Mouse (Mus musculus) bone marrow, adult 2 months (tissue): Measurements from ENCODE around the gene Gls. TPM values are rescaled to one million over a fixed set of nuclear protein-coding genes. Genes with fewer than 3 reads are reported as not detected.

Source experiments
- H3K27ac ChIP-seq: fragments of 200-500 bp; 2 replicates; pipeline ENCODE4 v1.5.1; 2012; ENCODE audit warnings: low read depth, mild to moderate bottlenecking, control low read depth, inconsistent platforms, low read length; ENCODE audit not compliant: control insufficient read depth, poor library complexity, insufficient read depth
- H3K4me1 ChIP-seq: fragments of 200-500 bp; 2 replicates; pipeline ENCODE4 v1.6.1; 2011; ENCODE audit warnings: low read length; ENCODE audit not compliant: control insufficient read depth, insufficient read depth
- H3K4me3 ChIP-seq: fragments of 200-500 bp; replicated peaks from 2 replicates; pipeline ENCODE3; 2011; ENCODE audit warnings: mild to moderate bottlenecking, low read depth, low read length, control low read depth; ENCODE audit not compliant: control insufficient read depth
- CTCF ChIP-seq: fragments of 200-500 bp; IDR thresholded peaks from 2 replicates; pipeline ENCODE4 v1.5.1; 2011; ENCODE audit warnings: low read length, control low read depth; ENCODE audit not compliant: control insufficient read depth, insufficient read depth
- POLR2A ChIP-seq: fragments of 200-500 bp; IDR thresholded peaks from 2 replicates; pipeline ENCODE4 v1.6.1; 2011; ENCODE audit warnings: low read depth, mild to moderate bottlenecking, control low read depth, low read length, borderline replicate concordance; ENCODE audit not compliant: control insufficient read depth
- WGBS: fragments of 180-500 bp; shearing (Covaris S2); methylation state at CpG from one replicate; pipeline ENCODE4 v1.1.7; 2018; 5-methylcytosine and 5-hydroxymethylcytosine counted together
- polyA plus RNA-seq: library from polyadenylated mRNA; stranded (reverse); fragments of >200 nt; gene quantifications from 2 replicates; pipeline ENCODE4 v1.2.4, GENCODE M21; 2011; ENCODE audit warnings: low replicate concordance; ENCODE audit not compliant: missing spikeins, insufficient read depth, insufficient read length

The Gls gene
- polyA plus RNA-seq, 1 experiment = 43.1 TPM

- WGBS = 83% methylated on average over 6 of the region's 6 CpGs
- no peak for TF ChIP-seq CTCF
- no peak for TF ChIP-seq POLR2A
- Histone ChIP-seq H3K4me1 (no peaks in the 10 kb centered on the region), H3K4me3 (no peak overlapping the region), H3K27ac (no peak overlapping the region)
Observed at GRCm38 (mm10) chr1:52268006-52268405, 35.0 kb upstream of the Gls start.

GRCm38 (mm10) chr1:52267606-52268005, 34.6 kb upstream of the Gls start:
- H3K27ac ChIP-seq = no peak overlapping the region
- no peaks in the 10 kb centered on the region for H3K4me1 ChIP-seq
- H3K4me3 ChIP-seq = no peak overlapping the region
- 35% methylated on average over 3 of the region's 3 CpGs for WGBS
- TF ChIP-seq CTCF (no peak), POLR2A (no peak)

GRCm38 (mm10) chr1:52265886-52266516, 33.0 kb upstream of the Gls start:
- H3K4me1 ChIP-seq = no peaks in the 10 kb centered on the region
- no peak for TF ChIP-seq CTCF
- no peak for TF ChIP-seq POLR2A
- 78% methylated on average over 3 of the region's 3 CpGs for WGBS
- no peak overlapping the region for H3K27ac ChIP-seq
- no peak overlapping the region for H3K4me3 ChIP-seq

GRCm38 (mm10) chr1:52264290-52264689, 31.3 kb upstream of the Gls start:
- TF ChIP-seq POLR2A (no peak), CTCF (no peak)
- Histone ChIP-seq H3K27ac (no peak overlapping the region), H3K4me3 (no peak overlapping the region), H3K4me1 (no peaks in the 10 kb centered on the region)
- WGBS = 65% methylated on average over 3 of the region's 3 CpGs

DNA sequence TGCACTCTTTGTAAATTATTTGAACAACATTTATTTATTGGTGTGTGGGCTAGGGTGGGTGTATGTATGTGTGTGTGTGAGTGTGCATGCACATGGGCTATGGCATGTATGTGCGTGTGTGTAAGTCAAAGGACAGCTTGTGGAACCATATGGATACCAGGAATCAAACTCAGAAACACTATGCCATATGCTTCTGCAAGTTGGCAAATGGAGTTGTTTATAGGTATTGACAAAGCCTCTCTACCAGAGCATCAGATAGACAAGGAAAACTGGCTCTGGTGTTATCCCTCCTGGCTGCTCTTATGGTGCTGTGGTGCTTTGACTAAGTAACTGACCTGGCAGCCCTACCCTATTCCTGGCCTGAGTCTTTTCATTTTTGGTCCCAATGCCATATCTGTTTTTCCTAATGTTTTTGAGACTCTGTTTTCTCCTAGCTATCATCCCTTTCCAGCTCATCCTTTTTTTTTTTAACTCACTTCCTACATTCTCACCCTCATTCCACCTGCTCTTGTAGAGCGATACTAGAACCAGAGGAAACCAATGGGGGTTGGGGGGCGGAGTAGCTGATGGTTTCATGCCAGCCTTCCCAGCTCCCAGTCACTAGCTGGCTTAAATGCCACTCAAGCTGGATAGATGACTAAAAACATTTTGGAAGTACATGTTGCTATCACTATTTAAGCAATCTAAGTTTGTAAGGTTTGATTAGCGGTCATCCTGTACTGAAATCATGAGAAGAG, 27.5 kb upstream of the Gls start:
- 90% methylated on average over 4 of the region's 4 CpGs for WGBS
- H3K4me3 ChIP-seq = no peak overlapping the region
- H3K4me1 ChIP-seq = no peaks in the 10 kb centered on the region
- H3K27ac ChIP-seq = no peak overlapping the region
- TF ChIP-seq POLR2A = no peak
- no peak for TF ChIP-seq CTCF

GRCm38 (mm10) chr1:52258006-52258749, 25.1 kb upstream of the Gls start:
- Histone ChIP-seq H3K27ac (no peak overlapping the region), H3K4me1 (no peaks in the 10 kb centered on the region), H3K4me3 (no peak overlapping the region)
- TF ChIP-seq CTCF = no peak
- no peak for TF ChIP-seq POLR2A
- WGBS = 77% methylated on average over 9 of the region's 9 CpGs

GRCm38 (mm10) chr1:52256916-52257315, 23.9 kb upstream of the Gls start:
- 80% methylated on average over 4 of the region's 4 CpGs for WGBS
- Histone ChIP-seq H3K27ac (no peak overlapping the region), H3K4me1 (no peaks in the 10 kb centered on the region), H3K4me3 (no peak overlapping the region)
- no peak for TF ChIP-seq POLR2A
- TF ChIP-seq CTCF = no peak

- WGBS = 78% methylated on average over 4 of the region's 4 CpGs
- no peak overlapping the region for H3K27ac ChIP-seq
- no peak overlapping the region for H3K4me3 ChIP-seq
- no peak for TF ChIP-seq POLR2A
- no peak for TF ChIP-seq CTCF
- H3K4me1 ChIP-seq = no peaks in the 10 kb centered on the region
Observed at GRCm38 (mm10) chr1:52256194-52256593, 23.2 kb upstream of the Gls start.
